Mouse (Mus musculus) MEL (cell line): ENCODE measurements around the gene Twnk. TPM values are rescaled to one million over a fixed set of nuclear protein-coding genes. Genes with fewer than 3 reads are reported as not detected.

Experiments used
- DNase-seq: peaks from one replicate; pipeline ENCODE4 v3.0.0; 2011; ENCODE audit warnings: low read depth, low spot score
- H3K27ac ChIP-seq: 2 replicates; pipeline ENCODE4 v1.5.1; 2012; ENCODE audit warnings: low read depth, mild to moderate bottlenecking, control low read depth, low read length, moderate library complexity; ENCODE audit not compliant: control insufficient read depth
- H3K27me3 ChIP-seq, 2 experiments: fragments of 150-350 bp in 1 of 2; sonication (generic) in 1 of 2; 2 replicates each; pipeline ENCODE4 v1.6.1; 2012; ENCODE audit warnings: low read length in 2 of 2, mild to moderate bottlenecking in 2 of 2, improper control_type of control experiment in 1 of 2, moderate library complexity in 1 of 2; ENCODE audit not compliant: insufficient read depth in 2 of 2, control insufficient read depth in 1 of 2
- H3K36me3 ChIP-seq, 2 experiments: 2 replicates each; pipeline ENCODE4 v1.6.1; 2012 to 2014; ENCODE audit warnings: low read length in 2 of 2, improper control_type of control experiment in 1 of 2, inconsistent platforms in 1 of 2, mild to moderate bottlenecking in 1 of 2; ENCODE audit not compliant: insufficient read depth in 2 of 2, control insufficient read depth in 1 of 2
- H3K4me1 ChIP-seq, 2 experiments: fragments of 150-350 bp in 1 of 2; sonication (generic) in 1 of 2; 2 replicates each; pipeline ENCODE4 v1.6.1; 2012; ENCODE audit warnings: low read length in 2 of 2, improper control_type of control experiment in 1 of 2, mild to moderate bottlenecking in 1 of 2; ENCODE audit not compliant: insufficient read depth in 2 of 2, control insufficient read depth in 1 of 2
- H3K4me3 ChIP-seq, 2 experiments: fragments of 150-350 bp in 1 of 2; sonication (generic) in 1 of 2; 2 replicates each; pipeline ENCODE4 v1.5.1; 2012; ENCODE audit warnings: low read depth in 2 of 2, low read length in 2 of 2, mild to moderate bottlenecking in 2 of 2, moderate library complexity in 2 of 2, control low read depth in 1 of 2, improper control_type of control experiment in 1 of 2; ENCODE audit not compliant: control insufficient read depth in 1 of 2, insufficient read depth in 1 of 2
- H3K79me2 ChIP-seq: 2 replicates; pipeline ENCODE4 v1.6.1; 2012; ENCODE audit warnings: mild to moderate bottlenecking, low read length, moderate library complexity; ENCODE audit not compliant: control insufficient read depth, poor library complexity, insufficient read depth
- H3K9ac ChIP-seq: 2 replicates; pipeline ENCODE4 v1.6.1; 2012; ENCODE audit warnings: low read depth, mild to moderate bottlenecking, control low read depth, low read length, moderate library complexity; ENCODE audit not compliant: control insufficient read depth, poor library complexity, severe bottlenecking
- H3K9me3 ChIP-seq: fragments of 150-350 bp; sonication (generic); replicated peaks from 2 replicates; pipeline ENCODE4 v1.6.1; 2012; ENCODE audit warnings: mild to moderate bottlenecking, low read length, improper control_type of control experiment, moderate library complexity; ENCODE audit not compliant: insufficient read depth
- CHD2 ChIP-seq: IDR thresholded peaks from 2 replicates; pipeline ENCODE4 v1.6.1; 2011; ENCODE audit warnings: low read length, improper control_type of control experiment
- CTCF ChIP-seq, 3 experiments: IDR thresholded peaks in 2 of 3; conservative IDR thresholded peaks in 1 of 3; 2 replicates each; pipeline ENCODE4 v1.5.1; 2011 to 2012; ENCODE audit warnings: low read length in 3 of 3, low read depth in 2 of 3, mild to moderate bottlenecking in 2 of 3, improper control_type of control experiment in 1 of 3, inconsistent platforms in 1 of 3, mixed read lengths in 1 of 3, moderate library complexity in 1 of 3; ENCODE audit not compliant: control insufficient read depth in 1 of 3, insufficient read depth in 1 of 3, poor library complexity in 1 of 3, severe bottlenecking in 1 of 3
- E2F4 ChIP-seq: IDR thresholded peaks from 2 replicates; pipeline ENCODE4 v1.6.1; 2011; ENCODE audit warnings: low read depth, low read length, improper control_type of control experiment, borderline replicate concordance
- ELF1 ChIP-seq: IDR thresholded peaks from 2 replicates; pipeline ENCODE4 v1.6.1; 2014; ENCODE audit warnings: low read depth, mild to moderate bottlenecking, inconsistent platforms, low read length, improper control_type of control experiment, moderate library complexity
- ETS1 ChIP-seq: IDR thresholded peaks from 2 replicates; pipeline ENCODE4 v1.6.1; 2012; ENCODE audit warnings: low read depth, mild to moderate bottlenecking, inconsistent platforms, low read length, improper control_type of control experiment, moderate library complexity
- GATA1 ChIP-seq: IDR thresholded peaks from 2 replicates; pipeline ENCODE4 v1.6.1; 2011; ENCODE audit warnings: low read depth, low read length, improper control_type of control experiment
- HCFC1 ChIP-seq: IDR thresholded peaks from 2 replicates; pipeline ENCODE4 v1.6.1; 2012; ENCODE audit warnings: low read depth, mild to moderate bottlenecking, inconsistent platforms, low read length, improper control_type of control experiment, moderate library complexity
- JUND ChIP-seq: IDR thresholded peaks from 2 replicates; pipeline ENCODE4 v1.6.1; 2011; ENCODE audit warnings: low read depth, mild to moderate bottlenecking, improper control_type of control experiment, low read length
- MAZ ChIP-seq: IDR thresholded peaks from 2 replicates; pipeline ENCODE4 v1.6.1; 2012; ENCODE audit warnings: low read depth, mild to moderate bottlenecking, inconsistent platforms, low read length, improper control_type of control experiment
- MEF2A ChIP-seq: IDR thresholded peaks from 2 replicates; pipeline ENCODE4 v1.6.1; 2014; ENCODE audit warnings: low read depth, mild to moderate bottlenecking, inconsistent platforms, low read length, improper control_type of control experiment; ENCODE audit not compliant: poor library complexity, insufficient replicate concordance, severe bottlenecking; ENCODE audit errors: extremely low read depth
- MYB ChIP-seq: IDR thresholded peaks from 2 replicates; pipeline ENCODE4 v1.6.1; 2011; ENCODE audit warnings: mild to moderate bottlenecking, low read depth, low read length, improper control_type of control experiment
- MYC ChIP-seq: IDR thresholded peaks from 2 replicates; pipeline ENCODE4 v1.6.1; 2011; ENCODE audit warnings: low read depth, mild to moderate bottlenecking, low read length, improper control_type of control experiment, moderate library complexity
- POLR2A ChIP-seq, 2 experiments: IDR thresholded peaks; 2 replicates each; pipeline ENCODE4 v1.6.1; 2011 to 2012; ENCODE audit warnings: low read length in 2 of 2, mild to moderate bottlenecking in 2 of 2, control low read depth in 1 of 2, improper control_type of control experiment in 1 of 2, low read depth in 1 of 2, moderate library complexity in 1 of 2; ENCODE audit not compliant: control insufficient read depth in 1 of 2, insufficient read depth in 1 of 2, poor library complexity in 1 of 2
- POLR2AphosphoS2 ChIP-seq: IDR thresholded peaks from 2 replicates; pipeline ENCODE4 v1.6.1; 2011; ENCODE audit warnings: low read length, improper control_type of control experiment
- POLR2AphosphoS5 ChIP-seq: IDR thresholded peaks from 2 replicates; pipeline ENCODE4 v1.6.1; 2012; ENCODE audit warnings: low read depth, borderline replicate concordance, mild to moderate bottlenecking, inconsistent platforms, low read length, moderate library complexity, mixed read lengths
- RAD21 ChIP-seq: IDR thresholded peaks from 2 replicates; pipeline ENCODE4 v1.6.1; 2011; ENCODE audit warnings: mild to moderate bottlenecking, low read depth, low read length, improper control_type of control experiment
- RCOR1 ChIP-seq: IDR thresholded peaks from 2 replicates; pipeline ENCODE4 v1.6.1; 2012; ENCODE audit warnings: low read depth, mild to moderate bottlenecking, inconsistent platforms, low read length, improper control_type of control experiment
- SMC3 ChIP-seq: IDR thresholded peaks from 2 replicates; pipeline ENCODE4 v1.6.1; 2011; ENCODE audit warnings: low read depth, low read length, improper control_type of control experiment
- ZC3H11A ChIP-seq: IDR thresholded peaks from 2 replicates; pipeline ENCODE4 v1.6.1; 2012; ENCODE audit warnings: low read depth, mild to moderate bottlenecking, inconsistent platforms, low read length, improper control_type of control experiment
- ZNF384 ChIP-seq: IDR thresholded peaks from 2 replicates; pipeline ENCODE4 v1.6.1; 2012; ENCODE audit warnings: low read depth, mild to moderate bottlenecking, inconsistent platforms, low read length, improper control_type of control experiment
- polyA plus RNA-seq, 2 experiments: library from polyadenylated mRNA; stranded (reverse) in 1 of 2; unstranded in 1 of 2; fragments of >175 nt in 1 of 2; fragments of >200 nt in 1 of 2; gene quantifications; 2 replicates each; pipeline versions ENCODE4 v1.2.1 to v1.2.4; 2012; ENCODE audit warnings: low replicate concordance in 2 of 2, low read depth in 1 of 2; ENCODE audit not compliant: insufficient read length in 2 of 2, insufficient read depth in 1 of 2, missing spikeins in 1 of 2
- total RNA-seq: library from RNA; depleted of rRNA; stranded (reverse); fragments of 300-350 nt; gene quantifications from 2 replicates; pipeline ENCODE4 v1.2.3, GENCODE M21; 2012

Gene Twnk
- total and polyA plus RNA-seq, 3 experiments: 37.5 to 55.6 TPM; not detected in 1

GRCm38 (mm10) chr19:45018351-45018831, 12.9 kb downstream of the Twnk start:
- H3K27ac ChIP-seq: no peak overlapping the region
- no peak overlapping the region for H3K4me3 ChIP-seq
- TF ChIP-seq HCFC1: no peak
- TF ChIP-seq POLR2A (IDR thresholded peaks at IDR 0.05; ENCODE audit: control insufficient read depth in 1 of 2, insufficient read depth in 1 of 2, low read depth in 1 of 2, low read length in 2 of 2, poor library complexity in 1 of 2): no peak
- TF ChIP-seq RCOR1: no peak
- no peak for TF ChIP-seq CHD2
- TF ChIP-seq ELF1: no peak
- no peak for TF ChIP-seq ZC3H11A
- no peak for TF ChIP-seq POLR2AphosphoS5
- no peak for TF ChIP-seq MAZ
- TF ChIP-seq ZNF384: no peak
- no peak for TF ChIP-seq GATA1
- no peak for TF ChIP-seq SMC3
- TF ChIP-seq MYB: no peak
- no peak for TF ChIP-seq CTCF (IDR thresholded peaks at IDR 0.05 in 2 of 3, conservative IDR thresholded peaks at IDR 0.05 in 1 of 3; ENCODE audit: control insufficient read depth in 1 of 3, insufficient read depth in 1 of 3, low read depth in 2 of 3, low read length in 3 of 3, poor library complexity in 1 of 3, severe bottlenecking in 1 of 3)
- TF ChIP-seq MEF2A: no peak
- H3K4me1 ChIP-seq: peaks cover 6 to 12% of the 10 kb centered on the region in 2 experiments
- peaks cover 0 to 7% of the 10 kb centered on the region in 2 experiments; a peak in 2 of 4 replicates for H3K36me3 ChIP-seq
- H3K79me2 ChIP-seq: no peaks in the 10 kb centered on the region; the same call in 1 of the 2 replicates
- no peaks in the 10 kb centered on the region for H3K9me3 ChIP-seq
- H3K9ac ChIP-seq: no peak overlapping the region
- no peak for DNase-seq
- no peaks in the 10 kb centered on the region for H3K27me3 ChIP-seq

DNA sequence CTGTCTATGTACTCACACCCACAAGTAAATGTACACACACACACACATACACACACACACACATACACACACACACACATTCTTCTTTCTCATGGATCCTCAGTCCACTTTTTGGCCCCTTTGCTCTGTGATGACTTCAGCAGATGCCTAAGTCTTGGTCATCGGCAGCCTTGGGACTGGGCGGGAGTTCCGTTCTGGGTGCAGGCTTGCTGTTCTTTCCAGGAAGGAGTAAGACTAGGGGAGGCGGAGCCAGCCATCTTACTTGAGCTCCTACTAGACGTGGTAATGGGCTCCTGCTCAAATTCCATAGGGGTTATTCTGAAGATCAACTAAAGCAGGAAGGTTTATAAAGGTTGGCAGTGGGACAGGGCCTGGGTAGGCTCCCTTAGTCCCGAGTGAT, 14.9 kb downstream of the Twnk start:
- H3K9ac ChIP-seq: no peak overlapping the region
- H3K27me3 ChIP-seq: no peaks in the 10 kb centered on the region
- peaks cover 0 to 4% of the 10 kb centered on the region in 2 experiments; a peak in 2 of 4 replicates for H3K4me1 ChIP-seq
- H3K79me2 ChIP-seq: no peaks in the 10 kb centered on the region; the same call in 1 of the 2 replicates
- DNase-seq: no peak
- H3K9me3 ChIP-seq: no peaks in the 10 kb centered on the region
- no peak for TF ChIP-seq MAZ
- H3K27ac ChIP-seq: no peak overlapping the region
- H3K36me3 ChIP-seq: no peaks in the 10 kb centered on the region
- no peak overlapping the region for H3K4me3 ChIP-seq

GRCm38 (mm10) chr19:45021362-45021761, 15.9 kb downstream of the Twnk start:
- no peak overlapping the region for H3K27ac ChIP-seq
- H3K9me3 ChIP-seq: no peaks in the 10 kb centered on the region
- no peaks in the 10 kb centered on the region; the same call in 1 of the 2 replicates for H3K79me2 ChIP-seq
- TF ChIP-seq POLR2AphosphoS2: no peak
- TF ChIP-seq RAD21: no peak
- TF ChIP-seq MYC: no peak
- TF ChIP-seq POLR2AphosphoS5: no peak
- no peak for TF ChIP-seq ZNF384
- no peak for TF ChIP-seq ELF1
- TF ChIP-seq E2F4: no peak
- no peak for TF ChIP-seq MEF2A
- TF ChIP-seq MAZ: no peak
- no peak for TF ChIP-seq JUND
- TF ChIP-seq ETS1: no peak
- H3K27me3 ChIP-seq: no peaks in the 10 kb centered on the region
- no peaks in the 10 kb centered on the region for H3K36me3 ChIP-seq
- DNase-seq: no peak
- H3K9ac ChIP-seq: no peak overlapping the region
- peaks cover 0 to 4% of the 10 kb centered on the region in 2 experiments; a peak in 2 of 4 replicates for H3K4me1 ChIP-seq
- H3K4me3 ChIP-seq: no peak overlapping the region
